Mouse (Mus musculus) myocyte (in vitro differentiated cells): ENCODE data around the gene Slc22a23. TPM values are rescaled to one million over a fixed set of nuclear protein-coding genes. Genes with fewer than 3 reads are reported as not detected.

ENCODE experiments used
- H3K27me3 ChIP-seq: one replicate; pipeline ENCODE4 v1.6.1; 2011; ENCODE audit not compliant: control insufficient read depth, insufficient read depth, insufficient read length
- H3K36me3 ChIP-seq: one replicate; pipeline ENCODE4 v1.6.1; 2011; ENCODE audit not compliant: control insufficient read depth, insufficient read depth
- H3K4me2 ChIP-seq: one replicate; pipeline ENCODE4 v1.6.1; 2011; ENCODE audit warnings: low read depth, control low read depth
- H3K4me3 ChIP-seq: one replicate; pipeline ENCODE4 v1.5.1; 2011; ENCODE audit warnings: mild to moderate bottlenecking, control low read depth, moderate library complexity
- H3K79me2 ChIP-seq: one replicate; pipeline ENCODE4 v1.6.1; 2011; ENCODE audit not compliant: control insufficient read depth, insufficient read depth
- H3ac ChIP-seq: one replicate; pipeline ENCODE4 v1.6.1; 2011; ENCODE audit not compliant: control insufficient read depth, insufficient read length
- CEBPB ChIP-seq: IDR thresholded peaks from 2 replicates; pipeline ENCODE4 v1.6.1; 2011; ENCODE audit warnings: mild to moderate bottlenecking, moderate library complexity; ENCODE audit not compliant: poor library complexity, insufficient read depth, severe bottlenecking
- E2F4 ChIP-seq: IDR thresholded peaks from one replicate; pipeline ENCODE4 v1.6.1; 2011; ENCODE audit warnings: mild to moderate bottlenecking, control low read depth, moderate library complexity; ENCODE audit not compliant: insufficient read depth
- MAX ChIP-seq: IDR thresholded peaks from one replicate; pipeline ENCODE4 v1.6.1; 2011; ENCODE audit warnings: low read depth, mild to moderate bottlenecking, control low read depth
- MYOD1 ChIP-seq, 3 experiments: IDR thresholded peaks; one replicate each; pipeline ENCODE4 v1.6.1; 2011; ENCODE audit warnings: control low read depth in 2 of 3, low read depth in 2 of 3, mild to moderate bottlenecking in 2 of 3, moderate library complexity in 1 of 3; ENCODE audit not compliant: insufficient read length in 2 of 3, control insufficient read depth in 1 of 3
- MYOG ChIP-seq, 3 experiments: IDR thresholded peaks; one replicate each; pipeline ENCODE4 v1.6.1; 2011; ENCODE audit warnings: control low read depth in 2 of 3, low read depth in 2 of 3, mild to moderate bottlenecking in 2 of 3; ENCODE audit not compliant: insufficient read length in 2 of 3, control insufficient read depth in 1 of 3, insufficient read depth in 1 of 3
- POLR2A ChIP-seq: IDR thresholded peaks from one replicate; pipeline ENCODE4 v1.6.1; 2011; ENCODE audit warnings: low read depth, mild to moderate bottlenecking, control low read depth, moderate library complexity; ENCODE audit not compliant: insufficient read length
- POLR2AphosphoS2 ChIP-seq: IDR thresholded peaks from one replicate; pipeline ENCODE4 v1.6.1; 2011; ENCODE audit warnings: low read depth, control low read depth; ENCODE audit not compliant: insufficient read length
- REST ChIP-seq: IDR thresholded peaks from one replicate; pipeline ENCODE4 v1.6.1; 2011; ENCODE audit warnings: mild to moderate bottlenecking, control low read depth, moderate library complexity; ENCODE audit not compliant: insufficient read depth, insufficient read length
- SRF ChIP-seq: IDR thresholded peaks from one replicate; pipeline ENCODE4 v1.6.1; 2011; ENCODE audit warnings: low read depth; ENCODE audit not compliant: control insufficient read depth, insufficient read length
- TCF12 ChIP-seq: IDR thresholded peaks from one replicate; pipeline ENCODE4 v1.6.1; 2011; ENCODE audit warnings: mild to moderate bottlenecking, control low read depth; ENCODE audit not compliant: poor library complexity, insufficient read depth, severe bottlenecking
- TCF3 ChIP-seq: IDR thresholded peaks from one replicate; pipeline ENCODE4 v1.6.1; 2011; ENCODE audit warnings: low read depth, control low read depth; ENCODE audit not compliant: insufficient read length
- USF1 ChIP-seq: IDR thresholded peaks from one replicate; pipeline ENCODE4 v1.6.1; 2011; ENCODE audit warnings: low read depth, mild to moderate bottlenecking, control low read depth, moderate library complexity
- polyA plus RNA-seq: library from polyadenylated mRNA; unstranded; fragments of >200 nt; fragmentation: generic; extraction: Trizol; gene quantifications from one replicate; pipeline ENCODE4 v1.2.1, GENCODE M21; 2012; ENCODE audit warnings: missing spikeins

The Slc22a23 gene
- polyA plus RNA-seq, 1 experiment: 8.5 TPM

- H3K36me3 ChIP-seq: no peaks in the 10 kb centered on the region
- no peaks in the 10 kb centered on the region for H3K27me3 ChIP-seq
- H3K4me3 ChIP-seq: no peak overlapping the region
- H3K4me2 ChIP-seq: no peak overlapping the region
- no peak for TF ChIP-seq E2F4
- no peak overlapping the region for H3ac ChIP-seq
- H3K79me2 ChIP-seq: no peaks in the 10 kb centered on the region
Observed at GRCm38 (mm10) chr13:34156840-34157185, 188.2 kb downstream of the Slc22a23 start.

DNA sequence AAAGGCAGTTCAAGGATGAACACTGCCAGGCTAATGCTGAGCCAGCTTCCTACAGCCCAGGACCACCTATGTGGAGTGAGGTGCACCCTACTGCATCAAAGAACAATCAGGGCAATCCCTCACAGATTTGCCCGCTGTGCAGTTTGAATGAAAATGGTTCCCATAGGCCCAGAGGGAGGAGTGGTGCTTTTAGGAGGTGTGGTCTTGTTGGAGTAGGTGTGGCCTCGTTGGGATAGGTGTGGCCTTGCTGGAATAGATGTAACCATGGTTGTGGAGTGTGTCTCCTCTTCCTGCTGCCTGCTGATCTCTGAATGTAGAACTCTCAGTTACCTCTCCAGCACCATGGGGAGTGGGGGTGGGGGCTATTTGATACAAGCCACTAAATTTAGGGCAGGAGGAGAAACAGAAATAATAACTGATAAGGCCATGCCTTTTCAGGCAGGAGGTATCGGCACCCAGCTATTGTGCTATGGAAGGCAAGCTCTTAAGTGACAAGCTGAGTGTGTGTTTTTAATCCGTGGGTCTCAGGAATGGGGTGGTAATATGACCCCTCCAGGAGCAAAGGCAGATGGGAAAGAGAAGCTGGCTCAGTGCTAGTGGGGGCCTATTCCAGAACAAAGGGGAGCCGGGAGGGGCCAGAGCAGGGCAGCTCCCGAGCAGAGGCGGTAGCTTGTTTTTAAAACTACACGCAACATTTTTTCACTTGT, 188.7 kb downstream of the Slc22a23 start:
- Histone ChIP-seq H3K27me3 (no peaks in the 10 kb centered on the region), H3ac (no peak overlapping the region), H3K4me2 (no peak overlapping the region), H3K36me3 (no peaks in the 10 kb centered on the region), H3K4me3 (no peak overlapping the region), H3K79me2 (no peaks in the 10 kb centered on the region)
- TF ChIP-seq REST (no peak), TCF3 (no peak), TCF12 (no peak), USF1 (no peak), MYOD1 (IDR thresholded peaks at IDR 0.05; ENCODE audit: control insufficient read depth in 1 of 3, insufficient read length in 2 of 3, low read depth in 2 of 3) (no peak), E2F4 (no peak), POLR2A (no peak), POLR2AphosphoS2 (no peak), MYOG (IDR thresholded peaks at IDR 0.05; ENCODE audit: control insufficient read depth in 1 of 3, insufficient read depth in 1 of 3, insufficient read length in 2 of 3, low read depth in 2 of 3) (no peak), CEBPB (no peak)

DNA sequence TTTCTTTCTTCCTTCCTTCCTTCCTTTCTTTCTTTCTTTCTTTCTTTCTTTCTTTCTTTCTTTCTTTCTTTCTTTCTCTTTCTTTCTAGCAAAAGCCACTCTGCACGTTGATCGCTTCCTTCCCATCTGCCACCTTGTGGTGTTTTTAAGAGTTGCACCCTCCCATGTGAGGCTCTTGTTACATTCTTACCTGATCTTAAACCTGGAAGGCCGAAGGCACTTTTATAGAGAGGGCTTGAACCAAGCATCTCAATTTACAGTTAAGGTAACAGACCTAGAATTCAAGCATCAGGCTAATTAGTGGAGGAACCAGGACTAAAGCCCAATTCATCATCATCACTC, 190.1 kb downstream of the Slc22a23 start:
- H3K36me3 ChIP-seq: no peaks in the 10 kb centered on the region
- TF ChIP-seq E2F4: no peak
- TF ChIP-seq TCF12: no peak
- no peak for TF ChIP-seq CEBPB
- no peak for TF ChIP-seq POLR2A
- no peak for TF ChIP-seq POLR2AphosphoS2
- no peak for TF ChIP-seq SRF
- TF ChIP-seq MAX: no peak
- TF ChIP-seq MYOG (IDR thresholded peaks at IDR 0.05; ENCODE audit: control insufficient read depth in 1 of 3, insufficient read depth in 1 of 3, insufficient read length in 2 of 3, low read depth in 2 of 3): no peak
- no peak for TF ChIP-seq TCF3
- no peak for TF ChIP-seq USF1
- TF ChIP-seq MYOD1 (IDR thresholded peaks at IDR 0.05; ENCODE audit: control insufficient read depth in 1 of 3, insufficient read length in 2 of 3, low read depth in 2 of 3): no peak
- no peak for TF ChIP-seq REST
- no peak overlapping the region for H3K4me3 ChIP-seq
- no peaks in the 10 kb centered on the region for H3K27me3 ChIP-seq
- peak overlapping the region; percentile 87 for H3K4me2 ChIP-seq
- no peaks in the 10 kb centered on the region for H3K79me2 ChIP-seq
- no peak overlapping the region for H3ac ChIP-seq

DNA sequence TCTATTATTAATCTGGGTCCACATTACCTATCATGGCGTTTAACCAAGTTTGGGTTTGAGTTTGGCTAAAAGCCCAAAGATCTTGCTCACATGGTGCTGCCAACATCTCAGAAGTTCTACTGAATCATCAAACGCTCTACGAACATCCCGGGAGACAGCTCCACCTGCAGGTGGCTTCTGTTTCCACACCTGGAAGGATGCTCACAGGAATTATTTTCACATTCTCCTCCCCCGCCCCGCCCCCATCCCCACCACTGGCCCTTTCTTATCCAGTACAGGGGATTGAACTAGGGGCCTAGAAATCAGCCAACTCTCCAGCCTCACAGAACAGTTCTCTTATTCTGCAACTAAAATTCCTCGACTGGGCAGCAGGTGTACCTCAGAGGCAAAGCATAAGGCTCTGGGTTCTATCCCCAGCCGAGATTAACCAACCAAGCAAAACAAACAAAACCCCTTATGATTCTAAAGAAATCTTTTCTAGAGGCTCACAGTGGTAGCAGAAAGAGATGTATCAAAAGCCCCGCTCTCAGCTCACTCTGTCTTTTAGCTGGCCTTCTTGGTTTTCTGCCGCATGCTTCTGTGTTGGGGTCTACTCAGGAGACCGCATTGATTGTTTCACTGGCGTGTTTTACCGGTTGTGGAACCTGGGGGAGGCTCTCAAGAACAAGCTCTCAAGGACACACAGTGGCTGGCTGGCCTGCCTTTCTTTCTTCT, 190.6 kb downstream of the Slc22a23 start:
- Histone ChIP-seq H3K79me2 (no peaks in the 10 kb centered on the region), H3ac (no peak overlapping the region), H3K4me3 (no peak overlapping the region), H3K36me3 (no peaks in the 10 kb centered on the region), H3K4me2 (peak overlapping the region; percentile 87), H3K27me3 (no peaks in the 10 kb centered on the region)
- TF ChIP-seq MAX: no peak
- TF ChIP-seq USF1: peak; percentile 17

- peak in 2 of 3 experiments; percentile 2 to 69 for TF ChIP-seq MYOG (IDR thresholded peaks at IDR 0.05; ENCODE audit: control insufficient read depth in 1 of 3, insufficient read depth in 1 of 3, insufficient read length in 2 of 3, low read depth in 2 of 3)
- TF ChIP-seq SRF: no peak
- H3K36me3 ChIP-seq: no peaks in the 10 kb centered on the region
- no peak overlapping the region for H3K4me3 ChIP-seq
- no peak overlapping the region for H3K4me2 ChIP-seq
- no peak overlapping the region for H3ac ChIP-seq
- H3K79me2 ChIP-seq: no peaks in the 10 kb centered on the region
- no peaks in the 10 kb centered on the region for H3K27me3 ChIP-seq
Observed at GRCm38 (mm10) chr13:34153254-34154011, 191.5 kb downstream of the Slc22a23 start.
